Mouse (Mus musculus) forebrain, postnatal 0 days (tissue): Measurements from ENCODE around the gene March10. TPM values are rescaled to one million over a fixed set of nuclear protein-coding genes. Genes with fewer than 3 reads are reported as not detected.

Source experiments
- ATAC-seq: fragments of 200-750 bp; cut with Nextera tagmentation; 2 replicates; pipeline ENCODE4 v1.8.0; 2017; ENCODE audit warnings: mild to moderate bottlenecking, moderate library complexity
- DNase-seq: peaks from one replicate; pipeline ENCODE4 v3.0.0-alpha.2; 2015
- H3K27ac ChIP-seq: fragments of 300-500 bp; sonication (generic); 2 replicates; pipeline ENCODE4 v1.5.1; 2014; ENCODE audit warnings: low read depth, mild to moderate bottlenecking, antibody characterized with exemption, low read length, moderate library complexity, mixed read lengths
- H3K27me3 ChIP-seq: fragments of 300-500 bp; sonication (generic); 2 replicates; pipeline ENCODE4 v1.6.1; 2014; ENCODE audit warnings: mild to moderate bottlenecking, low read length, mixed read lengths; ENCODE audit not compliant: insufficient read depth
- H3K36me3 ChIP-seq: fragments of 300-500 bp; sonication (generic); 2 replicates; pipeline ENCODE4 v1.6.1; 2014; ENCODE audit warnings: mild to moderate bottlenecking, moderate library complexity; ENCODE audit not compliant: insufficient read depth
- H3K4me1 ChIP-seq: fragments of 300-500 bp; sonication (generic); 2 replicates; pipeline ENCODE4 v1.6.1; 2014; ENCODE audit warnings: antibody characterized with exemption; ENCODE audit not compliant: insufficient read depth
- H3K4me2 ChIP-seq: fragments of 300-500 bp; sonication (generic); 2 replicates; pipeline ENCODE4 v1.6.1; 2014; ENCODE audit warnings: low read depth, mild to moderate bottlenecking, moderate library complexity
- H3K4me3 ChIP-seq: fragments of 300-500 bp; sonication (generic); 2 replicates; pipeline ENCODE4 v1.5.1; 2014; ENCODE audit warnings: low read depth, low read length, mixed read lengths
- H3K9ac ChIP-seq: fragments of 300-500 bp; sonication (generic); 2 replicates; pipeline ENCODE4 v1.6.1; 2014; ENCODE audit warnings: mild to moderate bottlenecking
- H3K9me3 ChIP-seq: fragments of 300-500 bp; sonication (generic); 2 replicates; pipeline ENCODE4 v1.6.1; 2016; ENCODE audit warnings: low read length
- CTCF ChIP-seq: sonication (generic); IDR thresholded peaks from 2 replicates; pipeline ENCODE4 v1.5.1; 2016; ENCODE audit warnings: antibody characterized with exemption, control low read depth, low read depth
- WGBS: fragments of 180-500 bp; shearing (Covaris S2); extraction: QIAGEN DNeasy Blood & Tissue Kit; methylation state at CpG from one replicate; pipeline ENCODE4 v1.1.7; 2014; 5-methylcytosine and 5-hydroxymethylcytosine counted together
- polyA plus RNA-seq: library from polyadenylated mRNA; unstranded; fragments of >200 nt; fragmentation: Nextera tagmentation; extraction: Ambion mirVana; gene quantifications from 2 replicates; pipeline ENCODE4 v1.2.1, GENCODE M21; 2015
- total RNA-seq: library from RNA; depleted of rRNA; stranded (reverse); fragments of >200 nt; gene quantifications from 2 replicates; pipeline ENCODE4 v1.2.3, GENCODE M21; 2014

March10 gene
- total and polyA plus RNA-seq, 2 experiments from 2014 or later = 0.38 to 0.58 TPM

DNA sequence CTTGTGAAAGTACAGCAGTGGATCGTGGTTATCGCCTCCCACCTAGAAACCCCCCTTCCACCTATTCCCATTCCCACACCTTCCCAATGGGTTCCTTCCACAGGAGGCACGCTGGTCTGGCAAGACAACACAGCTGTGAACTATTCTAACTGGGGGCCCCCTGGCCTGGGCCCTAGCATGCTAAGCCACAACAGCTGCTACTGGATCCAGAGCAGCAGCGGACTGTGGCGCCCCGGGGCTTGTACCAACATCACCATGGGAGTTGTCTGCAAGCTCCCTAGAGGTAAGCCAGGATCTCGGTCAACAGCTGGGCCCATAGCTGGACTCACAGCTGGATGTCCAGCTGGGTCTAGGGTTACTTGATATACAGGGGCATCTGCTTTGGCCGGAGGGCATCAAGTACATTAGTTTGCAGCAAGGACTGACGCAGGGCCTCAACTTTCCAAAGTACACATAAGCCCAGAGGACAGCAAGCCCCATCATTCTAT lies 108.0 kb downstream of the March10 start:
- no peak for ATAC-seq
- no peaks in the 10 kb centered on the region for H3K36me3 ChIP-seq
- no peak overlapping the region for H3K27ac ChIP-seq
- no peaks in the 10 kb centered on the region for H3K4me1 ChIP-seq
- H3K4me3 ChIP-seq = no peak overlapping the region
- H3K4me2 ChIP-seq = no peak overlapping the region
- WGBS = 96% methylated on average over 9 of the region's 9 CpGs
- DNase-seq = no peak
- no peaks in the 10 kb centered on the region for H3K9me3 ChIP-seq
- no peaks in the 10 kb centered on the region for H3K27me3 ChIP-seq
- TF ChIP-seq CTCF = no peak
- no peak overlapping the region for H3K9ac ChIP-seq

DNA sequence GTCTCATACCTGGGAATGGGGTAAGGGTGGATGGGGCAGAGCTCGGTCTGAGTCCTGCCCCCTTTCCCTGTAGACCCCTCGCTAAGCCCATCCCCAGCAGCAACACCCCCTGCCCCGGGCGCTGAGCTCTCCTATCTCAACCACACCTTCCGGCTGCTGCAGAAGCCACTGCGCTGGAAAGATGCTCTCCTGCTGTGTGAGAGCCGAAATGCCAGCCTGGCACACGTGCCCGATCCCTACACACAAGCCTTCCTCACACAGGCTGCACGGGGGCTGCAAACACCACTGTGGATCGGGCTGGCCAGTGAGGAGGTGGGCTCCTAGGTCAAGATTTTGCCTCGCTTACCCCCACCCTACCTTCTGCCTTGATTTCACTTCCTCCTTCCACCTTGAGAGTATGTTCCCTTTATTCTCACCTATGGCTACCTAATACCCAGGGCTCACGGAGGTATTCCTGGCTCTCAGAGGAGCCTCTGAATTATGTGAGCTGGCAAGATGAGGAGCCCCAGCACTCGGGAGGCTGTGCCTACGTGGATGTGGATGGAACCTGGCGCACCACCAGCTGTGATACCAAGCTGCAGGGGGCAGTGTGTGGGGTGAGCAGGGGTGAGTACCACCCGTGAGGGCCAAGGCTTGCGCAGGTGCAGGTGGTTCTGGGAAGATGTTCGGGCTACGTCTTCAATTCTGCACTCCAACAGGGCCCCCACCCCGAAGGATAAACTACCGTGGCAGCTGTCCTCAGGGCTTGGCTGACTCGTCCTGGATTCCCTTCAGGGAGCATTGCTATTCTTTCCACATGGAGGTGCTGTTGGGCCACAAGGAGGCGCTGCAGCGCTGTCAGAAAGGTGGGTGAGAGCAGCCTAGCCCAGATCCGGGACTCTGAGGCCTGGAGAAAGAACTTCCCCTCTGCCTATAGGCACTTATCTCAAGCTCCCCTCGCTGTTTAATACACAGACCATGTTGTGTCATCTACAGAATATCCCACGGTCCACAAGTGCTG lies 109.1 kb downstream of the March10 start:
- H3K4me2 ChIP-seq = no peak overlapping the region

GRCm38 (mm10) chr11:105345284-105345683 lies 111.3 kb downstream of the March10 start:
- Histone ChIP-seq H3K4me1 (no peaks in the 10 kb centered on the region), H3K36me3 (no peaks in the 10 kb centered on the region), H3K9me3 (no peaks in the 10 kb centered on the region), H3K9ac (no peak overlapping the region), H3K27ac (no peak overlapping the region), H3K27me3 (no peaks in the 10 kb centered on the region), H3K4me2 (no peak overlapping the region), H3K4me3 (no peak overlapping the region)
- ATAC-seq (no peak), DNase-seq (peak; percentile 32)
- peak; percentile 65 for TF ChIP-seq CTCF
- WGBS = 75% methylated on average over 2 of the region's 2 CpGs

More for the DNA sequence above, 109.1 kb downstream of the March10 start:
- TF ChIP-seq CTCF = peak; percentile 94
- peak; percentile 94 for ATAC-seq
- WGBS = 60% methylated on average over 28 of the region's 28 CpGs
- H3K27me3 ChIP-seq = no peaks in the 10 kb centered on the region
- no peak overlapping the region for H3K4me3 ChIP-seq
- peak; percentile 92 for DNase-seq
- H3K27ac ChIP-seq = no peak overlapping the region
- H3K9ac ChIP-seq = 0 out of 2 replicates have a peak overlapping the region, but pooled peaks have one; percentile 11
- H3K4me1 ChIP-seq = no peaks in the 10 kb centered on the region
- no peaks in the 10 kb centered on the region for H3K36me3 ChIP-seq
- no peaks in the 10 kb centered on the region for H3K9me3 ChIP-seq

GRCm38 (mm10) chr11:105338596-105339390 lies 117.7 kb downstream of the March10 start:
- H3K4me3 ChIP-seq = no peak overlapping the region
- ATAC-seq (no peak), DNase-seq (no peak)
- H3K4me2 ChIP-seq = no peak overlapping the region
- H3K4me1 ChIP-seq = no peaks in the 10 kb centered on the region
- H3K27me3 ChIP-seq = no peaks in the 10 kb centered on the region
- no peak overlapping the region for H3K27ac ChIP-seq
- no peak overlapping the region for H3K9ac ChIP-seq
- no peak for TF ChIP-seq CTCF
- H3K36me3 ChIP-seq = no peaks in the 10 kb centered on the region
- 77% methylated on average over 12 of the region's 12 CpGs for WGBS
- no peaks in the 10 kb centered on the region for H3K9me3 ChIP-seq

DNA sequence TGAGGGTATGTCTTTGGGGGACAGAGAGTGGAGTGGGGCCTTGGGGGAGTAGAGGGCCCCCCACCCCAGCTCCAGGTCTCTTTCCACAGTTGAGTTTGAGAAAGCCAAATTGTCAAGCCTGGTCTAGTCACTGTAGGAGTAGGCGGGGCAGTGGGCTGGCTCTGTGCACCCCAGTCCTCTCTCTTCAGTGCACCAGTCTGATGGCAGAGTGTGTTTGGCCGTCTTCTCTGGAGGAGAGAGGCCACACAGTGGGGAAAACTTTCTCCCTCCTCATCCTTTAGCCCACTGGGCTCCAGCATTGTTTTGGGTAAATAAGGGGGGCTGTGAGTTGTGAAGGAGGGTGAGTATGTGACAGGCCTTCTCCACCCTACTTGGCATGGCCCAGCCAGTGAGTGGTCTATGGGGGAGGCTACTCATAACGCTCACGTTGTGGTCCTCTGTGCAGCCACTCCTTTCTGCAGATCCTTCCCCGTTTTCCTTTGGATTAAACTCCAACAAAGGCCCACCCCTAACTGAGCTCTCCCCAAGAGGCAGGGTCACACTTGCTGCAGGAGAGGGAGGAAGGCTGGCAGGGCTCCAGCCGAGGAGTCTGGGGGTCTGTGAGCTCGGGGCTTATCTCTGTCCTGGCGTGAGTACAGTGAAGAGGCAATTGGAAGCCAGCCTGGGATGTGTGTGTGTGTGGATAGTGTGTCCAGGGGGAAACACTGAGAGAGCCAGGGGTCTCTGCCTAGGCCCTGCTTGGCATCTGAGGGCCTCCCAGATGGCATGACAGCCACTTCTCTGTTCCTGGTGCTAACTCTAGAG lies 122.5 kb downstream of the March10 start:
- ATAC-seq = peak; percentile 20; the same call in 1 of the 2 replicates
- TF ChIP-seq CTCF = no peak
- H3K27ac ChIP-seq = no peak overlapping the region
- no peak for DNase-seq
- H3K4me3 ChIP-seq = no peak overlapping the region
- no peaks in the 10 kb centered on the region for H3K4me1 ChIP-seq
- 42% methylated on average over 8 of the region's 8 CpGs for WGBS
- no peaks in the 10 kb centered on the region for H3K36me3 ChIP-seq
- H3K9me3 ChIP-seq = no peaks in the 10 kb centered on the region
- H3K4me2 ChIP-seq = no peak overlapping the region
- no peak overlapping the region for H3K9ac ChIP-seq
- no peaks in the 10 kb centered on the region for H3K27me3 ChIP-seq

GRCm38 (mm10) chr11:105332468-105332867 lies 124.1 kb downstream of the March10 start:
- ATAC-seq (peak; percentile 14; the same call in 1 of the 2 replicates), DNase-seq (peak; percentile 74)
- WGBS = 61% methylated on average over 8 of the region's 8 CpGs
- peak; percentile 77 for TF ChIP-seq CTCF
- H3K9ac ChIP-seq = no peak overlapping the region
- H3K27ac ChIP-seq = no peak overlapping the region
- H3K27me3 ChIP-seq = no peaks in the 10 kb centered on the region
- no peaks in the 10 kb centered on the region for H3K9me3 ChIP-seq
- no peaks in the 10 kb centered on the region for H3K36me3 ChIP-seq
- no peak overlapping the region for H3K4me3 ChIP-seq
- H3K4me2 ChIP-seq = no peak overlapping the region
- no peaks in the 10 kb centered on the region for H3K4me1 ChIP-seq
